Mouse (Mus musculus) erythroblast, embryonic 14.5 days (primary cell): ENCODE results near the gene Pdgfa. TPM values are rescaled to one million over a fixed set of nuclear protein-coding genes. Genes with fewer than 3 reads are reported as not detected.

ENCODE experiments used
- H3K27me3 ChIP-seq: 2 replicates; pipeline ENCODE4 v1.6.1; 2012; ENCODE audit warnings: inconsistent platforms; ENCODE audit not compliant: control insufficient read depth
- H3K36me3 ChIP-seq: 2 replicates; pipeline ENCODE4 v1.6.1; 2012; ENCODE audit warnings: mild to moderate bottlenecking, inconsistent platforms; ENCODE audit not compliant: control insufficient read depth
- H3K4me1 ChIP-seq: 2 replicates; pipeline ENCODE4 v1.6.1; 2012; ENCODE audit warnings: inconsistent platforms; ENCODE audit not compliant: control insufficient read depth
- H3K4me3 ChIP-seq: replicated peaks from 2 replicates; pipeline ENCODE3; 2012; ENCODE audit warnings: moderate library complexity, mild to moderate bottlenecking, inconsistent platforms
- H3K9me3 ChIP-seq: 2 replicates; pipeline ENCODE4 v1.6.1; 2012; ENCODE audit warnings: low read length, inconsistent platforms, mixed read lengths; ENCODE audit not compliant: control insufficient read depth
- GATA1 ChIP-seq: IDR thresholded peaks from 2 replicates; pipeline ENCODE4 v1.6.1; 2012; ENCODE audit warnings: low read length, inconsistent platforms, mixed read lengths
- TAL1 ChIP-seq: IDR thresholded peaks from 3 replicates; pipeline ENCODE4 v1.6.1; 2012; ENCODE audit warnings: low read length, inconsistent platforms, mixed read lengths
- polyA plus RNA-seq: library from polyadenylated mRNA; stranded (reverse); fragments of >175 nt; gene quantifications from 2 replicates; pipeline ENCODE4 v1.2.3, GENCODE M21; 2012

Gene Pdgfa
- polyA plus RNA-seq, 1 experiment = 0.02 TPM

DNA sequence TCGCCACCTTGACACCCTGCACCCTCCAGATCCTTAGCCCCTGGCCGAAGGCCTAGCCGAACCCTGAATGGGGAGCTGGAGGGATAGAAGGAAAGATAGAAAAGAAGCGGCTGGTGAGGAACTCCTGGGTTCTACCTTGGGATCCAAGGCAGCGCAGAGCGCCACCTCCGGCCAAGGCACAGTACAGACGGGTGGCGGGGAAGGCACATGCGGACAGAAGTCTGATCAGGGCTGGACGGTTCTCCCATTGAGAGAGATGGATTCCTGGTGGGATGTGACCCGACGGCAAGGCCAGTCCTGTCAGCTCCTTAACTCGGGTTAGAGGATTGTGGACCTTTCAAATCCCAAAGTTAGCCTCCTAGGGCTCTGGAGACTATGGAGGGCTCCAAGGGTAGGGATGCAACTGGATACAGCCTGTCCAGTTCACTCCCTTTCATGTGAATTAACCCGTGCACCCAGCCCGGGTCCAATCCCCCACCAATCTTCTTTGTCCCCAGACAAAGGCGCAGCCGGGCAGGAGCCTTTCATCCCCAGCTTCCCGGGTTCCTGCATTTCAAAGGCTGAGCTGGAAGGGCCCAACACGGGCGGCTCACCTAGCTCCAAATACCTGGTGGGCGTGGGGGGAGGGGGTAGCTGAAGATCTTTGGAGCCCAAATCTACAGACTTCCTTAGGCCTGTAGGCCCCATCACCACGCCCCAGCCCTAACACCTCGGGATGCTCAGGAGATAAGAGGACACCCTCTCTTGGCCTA lies 672 bp downstream of the Pdgfa start:
- TF ChIP-seq TAL1 = no peak
- no peak for TF ChIP-seq GATA1
- Histone ChIP-seq H3K27me3 (peaks cover 91% of the 10 kb centered on the region), H3K4me1 (no peaks in the 10 kb centered on the region), H3K9me3 (no peaks in the 10 kb centered on the region; the same call in 1 of the 2 replicates), H3K36me3 (no peaks in the 10 kb centered on the region), H3K4me3 (no peak overlapping the region)

- H3K27me3 ChIP-seq = peaks cover 95% of the 10 kb centered on the region
- no peaks in the 10 kb centered on the region for H3K4me1 ChIP-seq
- H3K9me3 ChIP-seq = no peaks in the 10 kb centered on the region; the same call in 1 of the 2 replicates
- no peaks in the 10 kb centered on the region for H3K36me3 ChIP-seq
- no peak overlapping the region for H3K4me3 ChIP-seq
- TF ChIP-seq GATA1 (no peak), TAL1 (no peak)
Observed at GRCm38 (mm10) chr5:138995721-138996311, 1.4 kb downstream of the Pdgfa start.

- TF ChIP-seq GATA1 = no peak
- no peak for TF ChIP-seq TAL1
- H3K4me3 ChIP-seq = peak overlapping the region; percentile 44
- peaks cover 93% of the 10 kb centered on the region for H3K27me3 ChIP-seq
- H3K9me3 ChIP-seq = no peaks in the 10 kb centered on the region; the same call in 1 of the 2 replicates
- no peaks in the 10 kb centered on the region for H3K4me1 ChIP-seq
- no peaks in the 10 kb centered on the region for H3K36me3 ChIP-seq
Observed at GRCm38 (mm10) chr5:138994786-138995720, 2.1 kb downstream of the Pdgfa start.

- no peaks in the 10 kb centered on the region for H3K4me1 ChIP-seq
- H3K27me3 ChIP-seq = peaks cover 85% of the 10 kb centered on the region
- no peaks in the 10 kb centered on the region for H3K36me3 ChIP-seq
- no peaks in the 10 kb centered on the region; the same call in 1 of the 2 replicates for H3K9me3 ChIP-seq
- peak overlapping the region; percentile 43 for H3K4me3 ChIP-seq
- TF ChIP-seq GATA1 (no peak), TAL1 (no peak)
Observed at GRCm38 (mm10) chr5:138994108-138994785, 2.9 kb downstream of the Pdgfa start.

GRCm38 (mm10) chr5:138993371-138994107 lies 3.6 kb downstream of the Pdgfa start:
- no peaks in the 10 kb centered on the region; the same call in 1 of the 2 replicates for H3K9me3 ChIP-seq
- H3K4me1 ChIP-seq = no peaks in the 10 kb centered on the region
- peaks cover 80% of the 10 kb centered on the region for H3K27me3 ChIP-seq
- no peaks in the 10 kb centered on the region for H3K36me3 ChIP-seq
- no peak for TF ChIP-seq TAL1
- no peak for TF ChIP-seq GATA1
- no peak overlapping the region for H3K4me3 ChIP-seq

- Histone ChIP-seq H3K27me3 (peaks cover 73% of the 10 kb centered on the region), H3K9me3 (no peaks in the 10 kb centered on the region; the same call in 1 of the 2 replicates), H3K4me3 (no peak overlapping the region), H3K4me1 (no peaks in the 10 kb centered on the region), H3K36me3 (no peaks in the 10 kb centered on the region)
- TF ChIP-seq GATA1 (no peak), TAL1 (no peak)
Observed at GRCm38 (mm10) chr5:138992611-138993370, 4.4 kb downstream of the Pdgfa start.

- H3K36me3 ChIP-seq = no peaks in the 10 kb centered on the region
- no peak overlapping the region for H3K4me3 ChIP-seq
- H3K4me1 ChIP-seq = no peaks in the 10 kb centered on the region
- H3K27me3 ChIP-seq = peaks cover 62% of the 10 kb centered on the region
- no peaks in the 10 kb centered on the region; the same call in 1 of the 2 replicates for H3K9me3 ChIP-seq
- TF ChIP-seq TAL1 (no peak), GATA1 (no peak)
Observed at GRCm38 (mm10) chr5:138991734-138992133, 5.4 kb downstream of the Pdgfa start.
